Mouse (Mus musculus) ES-E14 (cell line): Measurements from ENCODE around the gene Hcn4. TPM values are rescaled to one million over a fixed set of nuclear protein-coding genes. Genes with fewer than 3 reads are reported as not detected.

Experiments
- DNase-seq: peaks from one replicate; pipeline ENCODE4 v3.0.0-alpha.2; 2013; ENCODE audit warnings: low read depth, low spot score
- H3K27ac ChIP-seq: 2 replicates; pipeline ENCODE4 v1.5.1; 2012; ENCODE audit warnings: low read depth, mild to moderate bottlenecking, low read length, moderate library complexity, mixed read lengths; ENCODE audit not compliant: poor library complexity, insufficient read depth, severe bottlenecking
- H3K36me3 ChIP-seq: 2 replicates; pipeline ENCODE4 v1.6.1; 2012; ENCODE audit warnings: mild to moderate bottlenecking, low read length, moderate library complexity, mixed read lengths; ENCODE audit not compliant: control insufficient read depth, poor library complexity, insufficient read depth, severe bottlenecking
- H3K4me1 ChIP-seq, 2 experiments: fragments of 150-350 bp in 1 of 2; sonication (generic) in 1 of 2; 2 replicates each; pipeline ENCODE4 v1.6.1; 2012; ENCODE audit warnings: low read length in 2 of 2, mild to moderate bottlenecking in 1 of 2, mixed read lengths in 1 of 2; ENCODE audit not compliant: control insufficient read depth in 2 of 2, insufficient read depth in 2 of 2, poor library complexity in 1 of 2
- H3K4me3 ChIP-seq, 2 experiments: fragments of 150-350 bp in 1 of 2; sonication (generic) in 1 of 2; 2 replicates each; pipeline ENCODE4 v1.5.1; 2012; ENCODE audit warnings: low read length in 2 of 2, low read depth in 1 of 2, mild to moderate bottlenecking in 1 of 2, mixed read lengths in 1 of 2; ENCODE audit not compliant: insufficient read depth in 1 of 2, poor library complexity in 1 of 2, severe bottlenecking in 1 of 2
- H3K9ac ChIP-seq: 2 replicates; pipeline ENCODE4 v1.6.1; 2012; ENCODE audit warnings: low read depth, mild to moderate bottlenecking, low read length, mixed read lengths; ENCODE audit not compliant: poor library complexity, insufficient read depth, severe bottlenecking
- H3K9me3 ChIP-seq: fragments of 150-350 bp; sonication (generic); 2 replicates; pipeline ENCODE4 v1.6.1; 2012; ENCODE audit warnings: low read depth, mild to moderate bottlenecking, low read length; ENCODE audit not compliant: control insufficient read depth, insufficient read depth
- CHD2 ChIP-seq: IDR thresholded peaks from 2 replicates; pipeline ENCODE4 v1.6.1; 2014; ENCODE audit warnings: mild to moderate bottlenecking, low read depth, low read length, inconsistent platforms
- HCFC1 ChIP-seq: IDR thresholded peaks from 2 replicates; pipeline ENCODE4 v1.6.1; 2012; ENCODE audit warnings: low read length, inconsistent platforms, borderline replicate concordance; ENCODE audit not compliant: insufficient read depth
- MAFK ChIP-seq: IDR thresholded peaks from 2 replicates; pipeline ENCODE4 v1.6.1; 2014; ENCODE audit warnings: mild to moderate bottlenecking, low read depth, low read length, inconsistent platforms; ENCODE audit not compliant: insufficient read depth
- ZC3H11A ChIP-seq: IDR thresholded peaks from 2 replicates; pipeline ENCODE4 v1.6.1; 2012; ENCODE audit warnings: low read depth, mild to moderate bottlenecking, inconsistent platforms, low read length, borderline replicate concordance
- ZNF384 ChIP-seq: IDR thresholded peaks from 2 replicates; pipeline ENCODE4 v1.6.1; 2012; ENCODE audit warnings: low read depth, low read length, inconsistent platforms
- in situ Hi-C, 2 experiments: fragments of 600-800 bp; cut with MboI; formaldehyde crosslinking; loops; one replicate each; pipeline ENCODE4 v1.15.1; 2025; ENCODE audit warnings: low sequenced_read_pairs in 2 of 2, inconsistent platforms in 1 of 2; ENCODE audit not compliant: unreplicated experiment in 2 of 2
- total RNA-seq: library from RNA; depleted of rRNA; stranded (reverse); fragments of 300-350 nt; gene quantifications from 2 replicates; pipeline ENCODE4 v1.2.3, GENCODE M21; 2012

The Hcn4 gene
- total RNA-seq, 1 experiment: 0.22 TPM

GRCm38 (mm10) chr9:58879836-58880235 is 56.6 kb downstream of the Hcn4 start:
- DNase-seq: no peak
- H3K36me3 ChIP-seq: peaks cover 13% of the 10 kb centered on the region
- TF ChIP-seq ZC3H11A: no peak
- TF ChIP-seq CHD2: no peak
- TF ChIP-seq HCFC1: no peak
- no peak for TF ChIP-seq MAFK
- TF ChIP-seq ZNF384: no peak
- no peaks in the 10 kb centered on the region for H3K4me1 ChIP-seq
- H3K27ac ChIP-seq: no peak overlapping the region
- H3K9ac ChIP-seq: no peak overlapping the region
- in situ Hi-C loops: no loop called here
- H3K9me3 ChIP-seq: no peaks in the 10 kb centered on the region
- no peak overlapping the region for H3K4me3 ChIP-seq

GRCm38 (mm10) chr9:58882686-58883085 is 59.5 kb downstream of the Hcn4 start:
- TF ChIP-seq MAFK (no peak), CHD2 (no peak), ZC3H11A (no peak), ZNF384 (no peak), HCFC1 (no peak)
- H3K9me3 ChIP-seq: no peaks in the 10 kb centered on the region
- no peak for DNase-seq
- no peak overlapping the region for H3K9ac ChIP-seq
- H3K36me3 ChIP-seq: peaks cover 9% of the 10 kb centered on the region
- no peaks in the 10 kb centered on the region for H3K4me1 ChIP-seq
- H3K27ac ChIP-seq: no peak overlapping the region
- in situ Hi-C loops: no loop called here
- H3K4me3 ChIP-seq: no peak overlapping the region

GRCm38 (mm10) chr9:58889782-58890448 is 66.7 kb downstream of the Hcn4 start:
- TF ChIP-seq MAFK: no peak
- no peak for TF ChIP-seq ZC3H11A
- TF ChIP-seq CHD2: no peak
- no peak for TF ChIP-seq HCFC1
- TF ChIP-seq ZNF384: no peak
- DNase-seq: no peak
- no peak overlapping the region for H3K9ac ChIP-seq
- in situ Hi-C loops: no loop called here
- H3K9me3 ChIP-seq: no peaks in the 10 kb centered on the region
- H3K4me3 ChIP-seq: no peak overlapping the region
- peaks cover 4% of the 10 kb centered on the region for H3K36me3 ChIP-seq
- no peaks in the 10 kb centered on the region for H3K4me1 ChIP-seq
- no peak overlapping the region for H3K27ac ChIP-seq

- Histone ChIP-seq H3K4me1 (no peaks in the 10 kb centered on the region), H3K9ac (no peak overlapping the region), H3K9me3 (no peaks in the 10 kb centered on the region), H3K4me3 (no peak overlapping the region), H3K36me3 (peaks cover 4% of the 10 kb centered on the region), H3K27ac (no peak overlapping the region)
- TF ChIP-seq MAFK (no peak), CHD2 (no peak), HCFC1 (no peak), ZNF384 (no peak), ZC3H11A (no peak)
- in situ Hi-C loops: no loop called here
- no peak for DNase-seq
These were observed 67.7 kb downstream of the Hcn4 start for GRCm38 (mm10) chr9:58890893-58891292.
